Mouse (Mus musculus): ENCODE measurements at regions not wholly inside any gene's neighbourhood (a gene's known extent, or its start where the extent isn't known, plus 50 kb on each side); places are given as distances from the start of the nearest gene placed in this dataset. TPM values are rescaled to one million over a fixed set of nuclear protein-coding genes. Genes with fewer than 3 reads are reported as not detected.

DNA sequence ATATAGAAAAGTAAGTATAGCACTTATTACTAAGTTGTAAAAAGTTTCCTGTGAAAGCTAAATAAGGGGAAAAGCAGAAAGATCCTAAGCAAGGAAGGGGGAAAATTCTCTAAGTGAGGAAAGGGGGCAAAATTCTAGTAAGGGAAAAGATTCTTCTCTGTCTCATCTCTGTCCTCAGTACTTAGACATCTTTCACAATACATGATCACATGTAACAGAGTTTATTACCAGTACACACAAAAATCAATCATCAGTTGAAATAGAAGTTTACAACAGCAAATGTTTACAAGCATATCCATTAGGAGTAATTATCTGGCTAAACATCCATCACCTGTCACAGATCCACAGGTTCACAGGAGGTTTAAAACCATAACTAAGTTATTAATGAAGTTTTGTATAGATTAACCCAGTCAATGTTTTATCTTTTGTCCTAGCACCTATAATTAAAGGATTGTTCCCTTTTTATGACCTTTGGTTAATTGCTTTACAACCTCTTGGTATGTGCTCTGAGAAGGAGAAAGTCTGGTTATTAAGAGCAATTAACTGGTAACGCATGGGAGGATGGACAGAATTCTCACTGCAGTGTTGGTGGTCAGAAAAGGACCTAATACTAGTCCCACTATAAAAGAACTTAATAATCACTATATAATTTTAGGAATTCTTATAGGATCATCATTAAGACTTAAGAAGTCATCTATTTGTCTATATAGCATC, 877.8 kb downstream of the Slitrk6 start:
- no peaks in the 10 kb centered on the region for H3K9me3 ChIP-seq (ENCODE audit: low read length)
- TF ChIP-seq EP300 (IDR thresholded peaks at IDR 0.05; ENCODE audit: low read depth) (no peak), CTCF (IDR thresholded peaks at IDR 0.05; ENCODE audit: low read depth) (no peak)
- H3K27ac ChIP-seq (ENCODE audit: low read depth), result no peak overlapping the region
- WGBS (ENCODE audit: insufficient replicate concordance), result 63% methylated on average over 1 of the region's 1 CpGs
- H3K4me2 ChIP-seq (ENCODE audit: low read depth, low read length), result no peak overlapping the region
- no peak overlapping the region for H3K4me3 ChIP-seq (ENCODE audit: low read depth, low read length)
- H3K36me3 ChIP-seq (replicated peaks; ENCODE audit: insufficient read depth, low read length), result no peaks in the 10 kb centered on the region
- ATAC-seq, result no peak
- no peaks in the 10 kb centered on the region for H3K27me3 ChIP-seq (ENCODE audit: insufficient read depth, low read length)
- DNase-seq, result no peak
- no peak overlapping the region for H3K9ac ChIP-seq (replicated peaks)
- H3K4me1 ChIP-seq (ENCODE audit: insufficient read depth), result no peaks in the 10 kb centered on the region

DNA sequence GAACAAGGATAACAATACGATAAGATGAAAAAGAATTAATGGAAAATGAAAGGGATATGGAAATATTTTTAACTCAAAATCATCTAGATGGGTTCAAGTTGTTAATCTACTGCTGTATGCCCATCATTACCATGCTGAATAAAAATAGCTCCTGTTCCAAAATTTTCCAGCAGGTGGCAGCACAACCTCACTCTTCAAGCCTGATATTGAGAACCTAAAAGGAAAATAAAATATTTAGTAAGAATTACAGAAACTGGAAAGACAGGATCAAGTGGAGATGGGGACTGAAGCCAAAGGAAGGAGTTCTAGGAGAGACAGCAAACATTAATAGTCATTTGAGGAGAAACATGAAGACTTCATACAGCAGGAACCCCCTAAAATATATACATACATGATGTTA, 880.7 kb downstream of the Slitrk6 start:
- H3K9me3 ChIP-seq (ENCODE audit: low read length), result no peaks in the 10 kb centered on the region
- no peak overlapping the region for H3K9ac ChIP-seq (replicated peaks)
- H3K27me3 ChIP-seq (ENCODE audit: insufficient read depth, low read length), result no peaks in the 10 kb centered on the region
- H3K36me3 ChIP-seq (replicated peaks; ENCODE audit: insufficient read depth, low read length), result no peaks in the 10 kb centered on the region
- H3K27ac ChIP-seq (ENCODE audit: low read depth), result no peak overlapping the region
- TF ChIP-seq CTCF (IDR thresholded peaks at IDR 0.05; ENCODE audit: low read depth), result peak; percentile 64
- no peak for TF ChIP-seq EP300 (IDR thresholded peaks at IDR 0.05; ENCODE audit: low read depth)
- H3K4me2 ChIP-seq (ENCODE audit: low read depth, low read length), result no peak overlapping the region
- ATAC-seq (no peak), DNase-seq (peak; percentile 24)
- WGBS (ENCODE audit: insufficient replicate concordance), result 8% methylated on average over 1 of the region's 1 CpGs
- H3K4me1 ChIP-seq (ENCODE audit: insufficient read depth), result no peaks in the 10 kb centered on the region
- H3K4me3 ChIP-seq (ENCODE audit: low read depth, low read length), result no peak overlapping the region

DNA sequence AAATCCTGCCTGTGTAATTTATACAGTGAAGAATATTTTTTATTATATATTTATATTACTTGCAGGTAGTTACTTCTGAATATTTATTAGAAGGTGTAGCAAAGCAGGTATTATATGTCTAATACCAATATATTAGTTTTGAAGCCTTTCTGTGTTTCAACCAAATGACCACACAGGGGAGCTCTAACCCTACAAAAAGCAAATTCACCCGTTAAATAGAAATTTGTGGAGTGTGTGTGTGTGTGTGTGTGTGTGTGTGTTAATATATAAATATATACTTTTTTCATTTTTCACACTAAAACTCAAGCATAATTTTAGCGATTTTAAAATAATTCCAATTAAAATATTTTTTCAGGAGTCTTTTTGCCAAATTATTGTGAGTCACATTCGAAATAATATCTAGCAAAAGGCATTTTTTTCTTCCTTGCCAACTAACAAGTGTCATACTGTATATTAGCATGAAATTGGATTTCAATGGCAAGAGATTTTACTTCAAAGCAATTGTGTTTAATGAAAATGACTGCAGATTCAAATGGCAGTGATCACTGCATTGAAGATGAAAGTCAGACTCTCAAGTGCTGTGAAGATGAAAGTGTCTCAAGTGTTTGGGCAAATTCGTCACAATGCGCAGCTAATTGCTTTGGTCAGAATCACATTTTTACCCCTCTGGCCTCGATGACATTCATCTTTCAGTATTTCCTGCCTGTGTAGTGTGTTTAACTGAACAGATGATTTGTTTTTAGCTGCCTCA, 914.4 kb downstream of the Slitrk6 start:
- H3K36me3 ChIP-seq (replicated peaks; ENCODE audit: insufficient read depth, low read length), result no peaks in the 10 kb centered on the region
- DNase-seq (no peak), ATAC-seq (no peak)
- H3K4me2 ChIP-seq (ENCODE audit: low read depth, low read length), result no peak overlapping the region
- no peaks in the 10 kb centered on the region for H3K9me3 ChIP-seq (ENCODE audit: low read length)
- WGBS (ENCODE audit: insufficient replicate concordance), result 41% methylated on average over 6 of the region's 6 CpGs
- H3K27ac ChIP-seq (ENCODE audit: low read depth), result no peak overlapping the region
- no peaks in the 10 kb centered on the region for H3K27me3 ChIP-seq (ENCODE audit: insufficient read depth, low read length)
- TF ChIP-seq CTCF (IDR thresholded peaks at IDR 0.05; ENCODE audit: low read depth) (no peak), EP300 (IDR thresholded peaks at IDR 0.05; ENCODE audit: low read depth) (no peak)
- H3K4me3 ChIP-seq (ENCODE audit: low read depth, low read length), result no peak overlapping the region
- no peak overlapping the region for H3K9ac ChIP-seq (replicated peaks)
- H3K4me1 ChIP-seq (ENCODE audit: insufficient read depth), result no peaks in the 10 kb centered on the region

DNA sequence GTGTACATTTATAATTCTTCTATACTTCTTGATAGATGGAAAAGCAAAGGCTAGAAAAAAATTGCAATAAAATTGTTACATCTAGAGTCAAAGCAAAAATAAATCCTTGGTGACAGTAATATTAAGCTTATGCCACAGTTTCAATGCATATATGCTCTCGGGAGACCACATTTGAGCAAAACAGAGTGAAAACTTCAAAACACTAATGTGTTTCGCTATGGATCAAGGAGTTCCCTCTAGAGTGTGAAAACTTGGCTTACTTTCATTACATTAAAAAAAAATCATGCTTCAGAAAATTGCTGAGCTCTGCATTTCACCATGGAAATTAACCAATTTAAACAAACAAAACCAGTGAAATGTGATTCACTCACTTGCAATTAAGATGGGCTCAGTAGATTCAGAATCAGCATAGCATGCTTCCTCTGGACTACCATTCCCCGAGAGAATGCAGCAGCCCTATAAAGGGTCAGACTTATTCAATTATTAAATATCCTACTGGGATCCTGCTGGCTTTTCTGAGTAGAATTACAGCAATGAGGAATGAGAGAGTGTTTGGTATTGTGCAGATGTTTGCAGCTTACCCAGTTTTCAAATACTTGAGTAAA, 888.7 kb upstream of the Slitrk1 start:
- Histone ChIP-seq H3K9me3 (ENCODE audit: low read length) (no peaks in the 10 kb centered on the region; the same call in 1 of the 2 replicates), H3K4me2 (ENCODE audit: low read depth, low read length) (no peak overlapping the region), H3K4me1 (ENCODE audit: insufficient read depth) (no peaks in the 10 kb centered on the region), H3K9ac (replicated peaks) (no peak overlapping the region), H3K27ac (ENCODE audit: low read depth) (no peak overlapping the region), H3K36me3 (replicated peaks; ENCODE audit: insufficient read depth, low read length) (no peaks in the 10 kb centered on the region), H3K4me3 (ENCODE audit: low read depth, low read length) (no peak overlapping the region), H3K27me3 (ENCODE audit: insufficient read depth, low read length) (no peaks in the 10 kb centered on the region)
- ATAC-seq (no peak), DNase-seq (no peak)
- TF ChIP-seq EP300 (IDR thresholded peaks at IDR 0.05; ENCODE audit: low read depth), result no peak
- no peak for TF ChIP-seq CTCF (IDR thresholded peaks at IDR 0.05; ENCODE audit: low read depth)
- whole genome bisulfite sequencing (ENCODE audit: insufficient replicate concordance), result 59% methylated on average over 3 of the region's 3 CpGs

DNA sequence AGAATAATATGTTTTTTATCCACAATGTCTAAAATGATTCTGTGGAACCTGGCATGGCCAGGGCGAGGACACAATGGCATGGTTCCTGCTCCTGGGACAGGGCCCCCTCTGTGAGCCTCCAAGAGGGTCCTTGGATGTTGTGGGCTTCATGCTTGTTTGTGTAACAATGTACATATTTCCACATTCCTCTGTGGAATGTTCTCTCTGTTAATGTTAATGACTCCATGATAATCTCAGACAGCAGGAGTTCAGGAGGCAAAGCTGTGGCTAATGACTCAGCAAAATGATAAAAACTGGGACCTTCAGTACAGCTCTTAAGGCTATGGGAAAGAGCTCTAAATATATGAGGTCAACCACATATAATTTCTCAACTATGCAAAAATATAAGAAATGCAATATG, 858.3 kb upstream of the Slitrk1 start:
- ATAC-seq, result no peak
- H3K4me2 ChIP-seq (ENCODE audit: low read depth, low read length), result no peak overlapping the region
- no peaks in the 10 kb centered on the region for H3K36me3 ChIP-seq (replicated peaks; ENCODE audit: insufficient read depth, low read length)
- H3K4me3 ChIP-seq (ENCODE audit: low read depth, low read length), result no peak overlapping the region
- H3K27ac ChIP-seq (ENCODE audit: low read depth), result no peak overlapping the region
- no peak for DNase-seq
- H3K4me1 ChIP-seq (ENCODE audit: insufficient read depth), result no peaks in the 10 kb centered on the region
- WGBS (ENCODE audit: insufficient replicate concordance), result 50% methylated on average over 1 of the region's 1 CpGs
- no peak overlapping the region for H3K9ac ChIP-seq (replicated peaks)
- TF ChIP-seq EP300 (IDR thresholded peaks at IDR 0.05; ENCODE audit: low read depth) (no peak), CTCF (IDR thresholded peaks at IDR 0.05; ENCODE audit: low read depth) (no peak)
- no peaks in the 10 kb centered on the region for H3K27me3 ChIP-seq (ENCODE audit: insufficient read depth, low read length)
- no peaks in the 10 kb centered on the region for H3K9me3 ChIP-seq (ENCODE audit: low read length)

DNA sequence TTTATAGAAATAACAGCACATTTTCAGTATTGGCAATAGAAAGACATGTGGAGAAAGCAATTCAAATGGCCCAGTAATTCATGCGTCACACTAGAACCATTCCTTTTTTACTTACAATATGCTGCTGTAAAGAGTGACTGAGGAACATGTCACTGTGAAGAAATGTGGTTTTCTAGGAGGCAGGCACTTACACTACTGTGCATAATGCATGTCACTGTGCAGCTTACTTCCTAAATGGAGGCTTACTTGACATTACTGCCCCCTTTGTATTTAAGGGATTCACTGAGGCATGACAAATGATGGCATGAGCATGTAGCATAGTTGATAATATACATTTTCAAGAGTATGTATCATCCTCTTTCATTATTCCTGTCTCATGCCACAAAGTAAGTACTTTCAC, 846.9 kb upstream of the Slitrk1 start:
- DNase-seq (no peak), ATAC-seq (no peak)
- H3K36me3 ChIP-seq (replicated peaks; ENCODE audit: insufficient read depth, low read length), result no peaks in the 10 kb centered on the region
- H3K27me3 ChIP-seq (ENCODE audit: insufficient read depth, low read length), result no peaks in the 10 kb centered on the region
- TF ChIP-seq EP300 (IDR thresholded peaks at IDR 0.05; ENCODE audit: low read depth) (no peak), CTCF (IDR thresholded peaks at IDR 0.05; ENCODE audit: low read depth) (no peak)
- no peak overlapping the region for H3K4me2 ChIP-seq (ENCODE audit: low read depth, low read length)
- no peaks in the 10 kb centered on the region for H3K4me1 ChIP-seq (ENCODE audit: insufficient read depth)
- 83% methylated on average over 1 of the region's 1 CpGs for WGBS (ENCODE audit: insufficient replicate concordance)
- no peak overlapping the region for H3K9ac ChIP-seq (replicated peaks)
- no peak overlapping the region for H3K27ac ChIP-seq (ENCODE audit: low read depth)
- H3K9me3 ChIP-seq (ENCODE audit: low read length), result no peaks in the 10 kb centered on the region
- no peak overlapping the region for H3K4me3 ChIP-seq (ENCODE audit: low read depth, low read length)

Small RNA genes in the stretch of these regions (microRNA-seq; reads per million reads assigned to microRNA genes)
- not detected for gene Gm24369

Data from liver, postnatal 0 days (tissue).